Mouse (Mus musculus) hindbrain, embryonic 12.5 days (tissue): Measurements from ENCODE around the gene Tmem63c. TPM values are rescaled to one million over a fixed set of nuclear protein-coding genes. Genes with fewer than 3 reads are reported as not detected.

Experiments
- ATAC-seq: fragments of 200-750 bp; cut with Nextera tagmentation; 2 replicates; pipeline ENCODE4 v1.8.0; 2017; ENCODE audit warnings: moderate TSS enrichment; ENCODE audit not compliant: low FRiP score
- H3K27ac ChIP-seq: fragments of 300-500 bp; sonication (generic); 2 replicates; pipeline ENCODE4 v1.5.1; 2016; ENCODE audit warnings: mild to moderate bottlenecking
- H3K27me3 ChIP-seq: fragments of 300-500 bp; sonication (generic); 2 replicates; pipeline ENCODE4 v1.6.1; 2016; ENCODE audit warnings: mild to moderate bottlenecking
- H3K36me3 ChIP-seq: fragments of 300-500 bp; sonication (generic); 2 replicates; pipeline ENCODE4 v1.6.1; 2016; ENCODE audit warnings: mild to moderate bottlenecking
- H3K4me1 ChIP-seq: fragments of 300-500 bp; sonication (generic); 2 replicates; pipeline ENCODE4 v1.6.1; 2016
- H3K4me2 ChIP-seq: fragments of 300-500 bp; sonication (generic); replicated peaks from 2 replicates; pipeline ENCODE4 v1.6.1; 2016; ENCODE audit warnings: mild to moderate bottlenecking
- H3K4me3 ChIP-seq: fragments of 300-500 bp; sonication (generic); 2 replicates; pipeline ENCODE4 v1.5.1; 2016; ENCODE audit warnings: mild to moderate bottlenecking
- H3K9ac ChIP-seq: fragments of 300-500 bp; sonication (generic); 2 replicates; pipeline ENCODE4 v1.6.1; 2016; ENCODE audit warnings: mild to moderate bottlenecking, moderate library complexity
- H3K9me3 ChIP-seq: fragments of 300-500 bp; sonication (generic); replicated peaks from 2 replicates; pipeline ENCODE4 v1.6.1; 2016; ENCODE audit warnings: mild to moderate bottlenecking
- WGBS: fragments of 180-500 bp; shearing (Covaris S2); methylation state at CpG from one replicate; pipeline ENCODE4 v1.1.7; 2016; 5-methylcytosine and 5-hydroxymethylcytosine counted together
- polyA plus RNA-seq: library from polyadenylated mRNA; unstranded; fragments of >200 nt; fragmentation: Nextera tagmentation; extraction: Ambion mirVana; gene quantifications from 2 replicates; pipeline ENCODE4 v1.2.1, GENCODE M21; 2016

The Tmem63c gene
- polyA plus RNA-seq, 1 experiment from 2014 or later, result 1.8 TPM

GRCm38 (mm10) chr12:86989378-86989777 is 31.8 kb upstream of the Tmem63c start:
- H3K4me1 ChIP-seq, result peaks cover 25% of the 10 kb centered on the region
- no peaks in the 10 kb centered on the region for H3K9me3 ChIP-seq
- WGBS, result 7% methylated on average over 15 of the region's 15 CpGs
- H3K36me3 ChIP-seq, result no peaks in the 10 kb centered on the region
- peak overlapping the region; percentile 88 for H3K4me2 ChIP-seq
- H3K9ac ChIP-seq, result peak overlapping the region; percentile 73; the same call in 1 of the 2 replicates
- H3K27ac ChIP-seq, result no peak overlapping the region
- H3K27me3 ChIP-seq, result peaks cover 72% of the 10 kb centered on the region
- H3K4me3 ChIP-seq, result peak overlapping the region; percentile 57
- ATAC-seq, result no peak

DNA sequence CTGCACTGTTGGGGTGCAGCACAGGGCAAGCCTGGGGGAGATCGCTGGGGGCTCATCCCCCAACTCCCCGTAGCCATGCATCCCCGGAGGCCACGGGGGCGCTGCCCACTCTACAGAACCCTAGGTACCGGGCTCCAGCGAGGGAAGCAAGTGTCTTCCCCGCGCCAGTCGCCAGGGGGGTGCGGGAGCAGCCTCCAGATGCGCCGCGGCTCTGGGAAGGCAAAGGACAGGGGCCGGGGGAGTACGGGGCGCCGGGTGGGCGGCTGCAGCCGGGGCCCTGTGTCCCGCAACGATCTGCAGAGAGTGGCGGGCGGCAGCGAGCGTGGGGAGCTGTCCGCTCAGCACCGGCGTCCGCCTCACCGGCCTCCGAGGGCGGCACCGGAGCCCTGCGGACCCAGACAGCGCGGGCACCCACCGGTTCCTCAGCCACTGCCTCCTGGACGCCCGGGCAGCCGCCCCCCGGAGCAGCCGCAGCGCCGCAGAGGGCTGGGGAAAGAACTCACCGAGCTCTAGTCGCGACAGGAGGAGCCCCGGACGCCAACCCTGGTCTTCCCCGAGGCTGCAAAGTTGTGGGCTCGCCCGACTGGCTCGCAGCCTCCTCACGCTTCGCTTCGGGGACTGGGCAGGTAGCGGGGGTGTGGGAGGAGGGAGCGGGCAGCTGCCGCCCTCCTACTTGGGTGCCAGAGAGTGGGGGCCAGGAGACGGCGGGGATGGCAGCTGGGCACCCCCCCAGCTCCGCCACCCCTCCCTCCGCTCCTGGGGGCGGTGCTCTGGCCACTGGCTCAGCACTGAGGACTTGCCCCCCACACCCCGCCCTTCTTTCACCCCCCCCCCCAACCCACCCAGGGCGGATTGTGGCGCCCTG is 31.0 kb upstream of the Tmem63c start, which contains the start of gene Zdhhc22:
Zdhhc22 (minus strand) TSS at position 541 of the 865 bp plus-strand sequence.
- Histone ChIP-seq H3K27me3 (peaks cover 65% of the 10 kb centered on the region), H3K27ac (peak within 1 kb of the TSS; percentile 44; the same call in 1 of the 2 replicates), H3K4me1 (peaks cover 30% of the 10 kb centered on the region), H3K9me3 (no peaks in the 10 kb centered on the region), H3K4me3 (peak within 1 kb of the TSS; percentile 57), H3K4me2 (peak within 1 kb of the TSS; percentile 88), H3K36me3 (no peaks in the 10 kb centered on the region), H3K9ac (peak within 1 kb of the TSS; percentile 73)
- ATAC-seq, result peak; percentile 76
- under 1% methylated on average over 62 of the region's 68 CpGs for WGBS

DNA sequence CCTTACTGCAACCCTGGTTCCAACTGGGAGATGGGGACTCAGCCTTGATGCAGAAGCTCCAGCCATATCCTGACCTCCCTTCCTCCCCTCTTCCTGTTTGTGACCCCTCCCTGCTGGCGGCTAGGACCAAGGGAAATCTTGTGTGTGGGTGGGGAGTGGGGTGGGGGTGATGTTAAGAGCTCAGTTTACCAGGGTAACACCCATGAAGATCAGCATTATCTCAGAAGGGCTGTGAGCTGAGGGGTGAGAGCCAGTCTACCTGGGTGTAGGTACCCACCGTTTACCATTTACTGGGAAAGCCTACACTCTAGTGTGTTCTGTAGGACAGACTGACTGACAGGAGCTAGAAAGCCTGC is 30.4 kb upstream of the Tmem63c start:
- H3K9me3 ChIP-seq, result no peaks in the 10 kb centered on the region
- peaks cover 60% of the 10 kb centered on the region for H3K27me3 ChIP-seq
- no peak overlapping the region for H3K27ac ChIP-seq
- ATAC-seq, result no peak
- peak overlapping the region; percentile 57 for H3K4me3 ChIP-seq
- H3K4me1 ChIP-seq, result peaks cover 30% of the 10 kb centered on the region
- peak overlapping the region; percentile 73 for H3K9ac ChIP-seq
- peak overlapping the region; percentile 88 for H3K4me2 ChIP-seq
- 65% methylated on average over 2 of the region's 2 CpGs for WGBS
- H3K36me3 ChIP-seq, result no peaks in the 10 kb centered on the region

- H3K4me3 ChIP-seq, result no peak overlapping the region
- H3K9me3 ChIP-seq, result no peaks in the 10 kb centered on the region
- H3K4me2 ChIP-seq, result no peak overlapping the region
- no peak for ATAC-seq
- H3K27ac ChIP-seq, result no peak overlapping the region
- WGBS, result 40% methylated on average over 4 of the region's 4 CpGs
- H3K27me3 ChIP-seq, result peaks cover 26% of the 10 kb centered on the region
- no peak overlapping the region for H3K9ac ChIP-seq
- no peaks in the 10 kb centered on the region for H3K36me3 ChIP-seq
- H3K4me1 ChIP-seq, result peaks cover 30% of the 10 kb centered on the region
These were observed 27.0 kb upstream of the Tmem63c start for GRCm38 (mm10) chr12:86994166-86994565.

GRCm38 (mm10) chr12:86994776-86995175 is 26.4 kb upstream of the Tmem63c start:
- peaks cover 28% of the 10 kb centered on the region for H3K4me1 ChIP-seq
- H3K4me2 ChIP-seq, result no peak overlapping the region
- no peak overlapping the region for H3K4me3 ChIP-seq
- 52% methylated on average over 3 of the region's 3 CpGs for WGBS
- H3K27ac ChIP-seq, result no peak overlapping the region
- H3K9ac ChIP-seq, result no peak overlapping the region; the same call in 1 of the 2 replicates
- no peaks in the 10 kb centered on the region for H3K9me3 ChIP-seq
- ATAC-seq, result no peak
- H3K27me3 ChIP-seq, result peaks cover 20% of the 10 kb centered on the region
- H3K36me3 ChIP-seq, result no peaks in the 10 kb centered on the region

DNA sequence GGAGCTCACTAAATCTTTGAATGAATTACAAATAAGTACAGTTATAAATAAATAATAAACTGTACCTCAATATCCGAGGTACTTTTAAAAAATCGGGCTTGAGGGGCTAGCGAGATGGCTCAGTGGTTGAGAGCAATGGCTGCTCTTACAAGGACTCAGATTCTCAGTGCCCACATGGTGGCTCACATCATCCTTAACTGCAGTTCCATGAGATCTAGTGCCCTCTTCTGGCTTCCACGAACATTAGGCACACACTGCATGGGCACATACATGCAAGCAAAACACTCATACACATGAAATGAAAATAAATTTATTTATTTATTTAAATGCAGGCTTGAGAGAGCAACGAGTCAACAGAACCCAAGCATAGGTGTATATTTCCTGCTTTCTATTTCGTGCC is 25.2 kb upstream of the Tmem63c start:
- Histone ChIP-seq H3K27me3 (peaks cover 9% of the 10 kb centered on the region), H3K27ac (no peak overlapping the region), H3K4me3 (no peak overlapping the region), H3K36me3 (no peaks in the 10 kb centered on the region), H3K4me2 (no peak overlapping the region), H3K9ac (no peak overlapping the region), H3K4me1 (peaks cover 24% of the 10 kb centered on the region), H3K9me3 (no peaks in the 10 kb centered on the region)
- 79% methylated on average over 6 of the region's 6 CpGs for WGBS
- ATAC-seq, result no peak

DNA sequence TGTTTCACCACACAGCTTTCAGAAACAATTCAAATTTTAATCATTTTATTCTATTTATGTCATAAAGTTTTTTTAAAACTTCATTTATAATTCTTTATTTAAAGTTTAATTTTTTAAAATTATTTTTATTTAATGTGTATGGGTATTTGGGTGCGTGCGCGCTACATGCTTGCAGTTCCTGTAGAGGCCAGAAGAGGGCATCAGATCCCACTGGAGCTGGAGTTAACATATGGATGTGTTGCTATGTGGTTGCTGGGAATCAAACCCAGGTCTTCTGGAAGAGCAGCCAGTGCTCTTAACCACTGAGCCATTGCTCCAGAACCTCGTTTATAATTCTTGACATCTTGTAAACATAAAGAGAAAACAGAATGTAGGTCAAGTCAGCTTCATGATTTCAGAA is 22.4 kb upstream of the Tmem63c start:
- Histone ChIP-seq H3K4me3 (no peak overlapping the region), H3K27me3 (no peaks in the 10 kb centered on the region), H3K4me1 (peaks cover 18% of the 10 kb centered on the region), H3K36me3 (no peaks in the 10 kb centered on the region), H3K27ac (no peak overlapping the region), H3K4me2 (no peak overlapping the region), H3K9me3 (no peaks in the 10 kb centered on the region), H3K9ac (no peak overlapping the region)
- WGBS, result 88% methylated on average over 4 of the region's 4 CpGs
- ATAC-seq, result no peak

DNA sequence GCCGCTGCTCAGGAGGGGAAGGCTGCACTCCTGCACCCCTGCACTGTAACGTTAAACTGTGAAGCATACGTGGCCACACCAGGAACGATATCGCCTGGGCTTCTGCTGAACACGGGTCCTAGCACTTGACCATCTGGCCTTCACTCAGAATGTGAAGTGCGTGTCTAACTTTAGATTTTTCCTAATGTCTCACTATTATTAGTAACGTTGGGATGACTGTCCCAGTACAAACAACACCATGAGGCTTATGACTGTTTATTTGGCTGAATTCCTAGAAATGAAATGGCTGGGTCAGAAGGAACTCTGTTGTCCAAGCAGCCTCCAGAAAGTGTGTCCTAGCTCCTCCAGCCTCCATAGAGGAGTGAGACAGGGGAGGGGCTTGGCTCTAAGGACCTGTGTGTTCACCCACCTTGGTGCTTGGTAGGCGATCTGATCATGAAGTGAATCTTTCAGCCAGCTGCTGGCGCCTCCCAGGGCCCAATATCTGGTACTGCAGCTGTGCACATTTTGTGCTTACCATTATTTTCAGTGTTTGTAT is 21.8 kb upstream of the Tmem63c start:
- H3K27me3 ChIP-seq, result no peaks in the 10 kb centered on the region
- peaks cover 19% of the 10 kb centered on the region for H3K4me1 ChIP-seq
- no peak for ATAC-seq
- H3K9me3 ChIP-seq, result no peaks in the 10 kb centered on the region
- H3K27ac ChIP-seq, result no peak overlapping the region
- H3K4me2 ChIP-seq, result no peak overlapping the region
- WGBS, result 75% methylated on average over 10 of the region's 10 CpGs
- no peak overlapping the region for H3K4me3 ChIP-seq
- no peak overlapping the region for H3K9ac ChIP-seq
- H3K36me3 ChIP-seq, result no peaks in the 10 kb centered on the region

DNA sequence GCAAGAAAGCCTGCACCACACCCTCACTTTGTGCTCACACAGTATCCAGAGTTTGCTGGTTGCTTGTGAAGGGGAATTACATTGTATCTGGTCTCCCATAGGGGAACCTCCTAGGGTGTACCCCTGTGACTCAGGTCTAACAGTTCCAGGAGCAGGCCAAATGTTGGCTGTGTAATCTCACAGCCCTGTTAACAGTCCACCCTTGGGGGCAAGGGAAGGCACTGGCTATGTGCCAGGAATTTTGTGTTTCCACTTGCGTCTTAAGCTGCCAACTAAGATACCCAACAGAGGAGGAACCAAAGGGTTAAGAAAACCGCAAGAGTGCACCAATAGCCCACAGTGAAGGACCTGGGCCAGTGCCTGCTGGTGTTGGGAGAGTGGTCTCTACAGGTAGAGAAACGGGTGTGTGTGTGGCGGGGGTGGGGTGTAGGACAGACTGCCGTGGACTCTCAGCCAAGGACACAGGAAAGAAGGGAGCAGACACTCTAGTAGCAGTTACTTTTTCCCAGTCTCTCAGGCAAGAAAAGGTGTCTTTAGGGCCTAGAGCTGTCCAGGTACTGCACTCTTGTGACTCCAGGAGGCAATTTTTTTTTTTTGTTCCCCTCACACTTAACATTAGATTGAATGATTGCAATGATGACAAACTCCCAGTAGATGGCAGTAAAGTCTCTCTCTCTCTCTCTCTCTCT is 20.8 kb upstream of the Tmem63c start:
- Histone ChIP-seq H3K27ac (no peak overlapping the region), H3K27me3 (no peaks in the 10 kb centered on the region), H3K4me3 (no peak overlapping the region), H3K9me3 (no peaks in the 10 kb centered on the region), H3K9ac (no peak overlapping the region), H3K4me1 (peaks cover 15% of the 10 kb centered on the region), H3K4me2 (no peak overlapping the region), H3K36me3 (no peaks in the 10 kb centered on the region)
- no peak for ATAC-seq
- 50% methylated on average over 5 of the region's 5 CpGs for WGBS

- H3K27ac ChIP-seq, result no peak overlapping the region
- no peak overlapping the region for H3K4me2 ChIP-seq
- peaks cover 16% of the 10 kb centered on the region for H3K4me1 ChIP-seq
- H3K9me3 ChIP-seq, result no peaks in the 10 kb centered on the region
- no peaks in the 10 kb centered on the region for H3K36me3 ChIP-seq
- 43% methylated on average over 6 of the region's 6 CpGs for WGBS
- H3K4me3 ChIP-seq, result no peak overlapping the region
- peak; percentile 26; the same call in 1 of the 2 replicates for ATAC-seq
- no peak overlapping the region for H3K9ac ChIP-seq
- no peaks in the 10 kb centered on the region for H3K27me3 ChIP-seq
These were observed 20.3 kb upstream of the Tmem63c start for GRCm38 (mm10) chr12:87000840-87001176.

DNA sequence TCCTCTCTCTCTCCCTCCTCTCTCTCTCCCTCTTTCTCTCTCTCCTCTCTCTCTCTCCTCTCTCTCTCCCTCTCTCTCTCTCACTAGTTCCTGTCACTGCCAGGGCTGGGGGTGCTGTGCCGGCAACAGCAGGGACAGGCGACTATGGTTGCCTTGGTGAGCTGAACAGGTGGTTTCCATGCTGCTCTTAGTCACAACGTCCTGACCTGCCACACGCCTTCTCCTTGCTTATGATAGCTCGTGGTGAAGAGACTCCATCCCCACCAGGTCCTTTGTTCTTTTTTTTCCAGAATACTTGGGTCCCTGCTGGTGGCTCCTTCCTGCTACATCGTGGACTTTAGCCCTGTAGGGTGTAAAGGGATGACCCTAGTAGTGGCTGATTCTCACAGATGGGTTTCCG is 18.9 kb upstream of the Tmem63c start:
- no peaks in the 10 kb centered on the region for H3K36me3 ChIP-seq
- peaks cover 16% of the 10 kb centered on the region for H3K4me1 ChIP-seq
- no peaks in the 10 kb centered on the region for H3K27me3 ChIP-seq
- ATAC-seq, result no peak
- H3K9ac ChIP-seq, result no peak overlapping the region
- H3K4me3 ChIP-seq, result no peak overlapping the region
- 60% methylated on average over 7 of the region's 7 CpGs for WGBS
- H3K9me3 ChIP-seq, result no peaks in the 10 kb centered on the region
- H3K27ac ChIP-seq, result no peak overlapping the region
- H3K4me2 ChIP-seq, result no peak overlapping the region

DNA sequence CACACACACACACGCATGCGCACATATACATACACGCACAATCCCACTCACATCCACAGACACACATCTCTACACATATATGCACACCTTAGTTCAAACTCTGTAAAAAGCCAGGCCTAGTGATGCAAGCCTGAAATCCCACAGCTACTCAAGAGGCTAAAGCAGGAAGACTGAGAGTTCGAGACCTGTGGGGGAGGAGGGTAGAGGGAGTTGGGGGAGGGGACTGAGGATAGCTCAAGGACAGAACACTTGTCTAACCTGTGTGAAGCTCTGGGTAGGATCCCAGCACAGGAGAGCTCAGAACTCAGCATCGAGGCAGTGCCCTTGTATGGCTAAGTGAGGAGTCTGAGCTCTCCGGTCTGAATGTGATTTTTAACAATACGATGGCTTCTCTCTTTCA is 18.3 kb upstream of the Tmem63c start:
- Histone ChIP-seq H3K27ac (no peak overlapping the region), H3K36me3 (no peaks in the 10 kb centered on the region), H3K4me1 (peaks cover 16% of the 10 kb centered on the region), H3K9ac (no peak overlapping the region), H3K9me3 (no peaks in the 10 kb centered on the region), H3K27me3 (no peaks in the 10 kb centered on the region), H3K4me3 (no peak overlapping the region), H3K4me2 (no peak overlapping the region)
- WGBS, result 73% methylated on average over 7 of the region's 7 CpGs
- ATAC-seq, result no peak
